Mouse (Mus musculus) intestine, embryonic 14.5 days (tissue): Measurements from ENCODE around the gene Ryk. TPM values are rescaled to one million over a fixed set of nuclear protein-coding genes. Genes with fewer than 3 reads are reported as not detected.
A peak's percentile ranks its signal among the peaks of the same experiment; 100 is the strongest.

Source experiments
- ATAC-seq: fragments of 200-750 bp; cut with Nextera tagmentation; replicated peaks from 2 replicates; pipeline ENCODE4 v1.8.0; 2017; ENCODE audit warnings: low read depth, moderate number of reproducible peaks, moderate TSS enrichment, moderate library complexity; ENCODE audit not compliant: low FRiP score, low TSS enrichment
- DNase-seq: peaks from one replicate; pipeline ENCODE4 v3.0.0-alpha.2; 2018; ENCODE audit warnings: low spot score
- H3K27ac ChIP-seq: fragments of 300-500 bp; sonication (generic); 2 replicates; pipeline ENCODE4 v1.5.1; 2014; ENCODE audit warnings: low read depth, mild to moderate bottlenecking, control low read depth
- H3K27me3 ChIP-seq: fragments of 300-500 bp; sonication (generic); replicated peaks from 2 replicates; pipeline ENCODE4 v1.6.1; 2014; ENCODE audit warnings: low read length, control low read depth; ENCODE audit not compliant: control insufficient read depth, insufficient read depth
- H3K36me3 ChIP-seq: fragments of 300-500 bp; sonication (generic); 2 replicates; pipeline ENCODE4 v1.6.1; 2014; ENCODE audit warnings: low read length, control low read depth; ENCODE audit not compliant: control insufficient read depth, insufficient read depth
- H3K4me1 ChIP-seq: fragments of 300-500 bp; sonication (generic); replicated peaks from 2 replicates; pipeline ENCODE4 v1.6.1; 2014; ENCODE audit warnings: low read length, control low read depth, mixed read lengths; ENCODE audit not compliant: control insufficient read depth, insufficient read depth
- H3K4me2 ChIP-seq: fragments of 300-500 bp; sonication (generic); 2 replicates; pipeline ENCODE4 v1.6.1; 2014; ENCODE audit warnings: low read length
- H3K4me3 ChIP-seq: fragments of 300-500 bp; sonication (generic); 2 replicates; pipeline ENCODE4 v1.5.1; 2014; ENCODE audit warnings: low read depth, low read length, control low read depth, mixed read lengths
- H3K9ac ChIP-seq: fragments of 300-500 bp; sonication (generic); 2 replicates; pipeline ENCODE4 v1.6.1; 2014; ENCODE audit warnings: mild to moderate bottlenecking, low read length
- H3K9me3 ChIP-seq: fragments of 300-500 bp; sonication (generic); 2 replicates; pipeline ENCODE4 v1.6.1; 2016; ENCODE audit warnings: low read length, control low read depth; ENCODE audit not compliant: control insufficient read depth
- WGBS: fragments of 180-500 bp; shearing (Covaris S2); extraction: QIAGEN DNeasy Blood & Tissue Kit; methylation state at CpG from one replicate; pipeline ENCODE4 v1.1.7; 2014; 5-methylcytosine and 5-hydroxymethylcytosine counted together
- polyA plus RNA-seq: library from polyadenylated mRNA; unstranded; fragments of >200 nt; fragmentation: Nextera tagmentation; extraction: Ambion mirVana; gene quantifications from 2 replicates; pipeline ENCODE4 v1.2.1, GENCODE M21; 2014

Gene Ryk
- 24.4 and 24.9 TPM in 2 replicates for polyA plus RNA-seq

- peak within 1 kb of the TSS; percentile 67 for H3K4me2 ChIP-seq
- DNase-seq = peak; percentile 86
- no peaks in the 10 kb centered on the region for H3K36me3 ChIP-seq
- H3K27ac ChIP-seq = peak within 1 kb of the TSS; percentile 87
- ATAC-seq = peak; percentile 83
- H3K9ac ChIP-seq = peak within 1 kb of the TSS; percentile 96
- H3K4me3 ChIP-seq = peak within 1 kb of the TSS; percentile 66
- under 1% methylated on average over 79 of the region's 119 CpGs for WGBS
- H3K9me3 ChIP-seq = no peaks in the 10 kb centered on the region
- H3K27me3 ChIP-seq = no peaks in the 10 kb centered on the region
- peaks cover 28% of the 10 kb centered on the region for H3K4me1 ChIP-seq
Observed at GRCm38 (mm10) chr9:102834742-102835591, at the start of gene Ryk. TSS of gene Ryk (plus strand) at chr9:102834917.

- no peaks in the 10 kb centered on the region for H3K27me3 ChIP-seq
- H3K9me3 ChIP-seq = no peaks in the 10 kb centered on the region
- DNase-seq = no peak
- 46% methylated on average over 3 of the region's 3 CpGs for WGBS
- H3K36me3 ChIP-seq = no peaks in the 10 kb centered on the region
- ATAC-seq = no peak
- H3K27ac ChIP-seq = no peak overlapping the region
- H3K4me3 ChIP-seq = no peak overlapping the region
- no peak overlapping the region for H3K9ac ChIP-seq
- peaks cover 10% of the 10 kb centered on the region; the same call in 1 of the 2 replicates for H3K4me1 ChIP-seq
- no peak overlapping the region for H3K4me2 ChIP-seq
Observed at GRCm38 (mm10) chr9:102789491-102789890, 45.2 kb upstream of the Ryk start.

GRCm38 (mm10) chr9:102791845-102792244 is 42.9 kb upstream of the Ryk start:
- DNase-seq (no peak), ATAC-seq (no peak)
- H3K4me2 ChIP-seq = peak overlapping the region; percentile 32
- H3K4me1 ChIP-seq = peaks cover 8% of the 10 kb centered on the region; the same call in 1 of the 2 replicates
- no peaks in the 10 kb centered on the region for H3K27me3 ChIP-seq
- H3K4me3 ChIP-seq = no peak overlapping the region
- H3K9ac ChIP-seq = no peak overlapping the region
- H3K27ac ChIP-seq = no peak overlapping the region
- 32% methylated on average over 9 of the region's 9 CpGs for WGBS
- H3K36me3 ChIP-seq = no peaks in the 10 kb centered on the region
- no peaks in the 10 kb centered on the region for H3K9me3 ChIP-seq

GRCm38 (mm10) chr9:102792836-102793235 is 41.9 kb upstream of the Ryk start:
- peaks cover 8% of the 10 kb centered on the region; the same call in 1 of the 2 replicates for H3K4me1 ChIP-seq
- H3K9ac ChIP-seq = no peak overlapping the region
- no peak overlapping the region for H3K4me3 ChIP-seq
- no peak for DNase-seq
- no peak for ATAC-seq
- no peak overlapping the region for H3K27ac ChIP-seq
- no peak overlapping the region for H3K4me2 ChIP-seq
- no peaks in the 10 kb centered on the region for H3K27me3 ChIP-seq
- no peaks in the 10 kb centered on the region for H3K36me3 ChIP-seq
- H3K9me3 ChIP-seq = no peaks in the 10 kb centered on the region
- WGBS = 74% methylated on average over 15 of the region's 15 CpGs

GRCm38 (mm10) chr9:102793286-102793809 is 41.4 kb upstream of the Ryk start:
- Histone ChIP-seq H3K4me2 (no peak overlapping the region), H3K4me3 (no peak overlapping the region), H3K9ac (no peak overlapping the region), H3K4me1 (peaks cover 8% of the 10 kb centered on the region; the same call in 1 of the 2 replicates), H3K9me3 (no peaks in the 10 kb centered on the region), H3K27ac (no peak overlapping the region), H3K36me3 (no peaks in the 10 kb centered on the region), H3K27me3 (no peaks in the 10 kb centered on the region)
- ATAC-seq (no peak), DNase-seq (no peak)
- WGBS = 60% methylated on average over 12 of the region's 12 CpGs

GRCm38 (mm10) chr9:102798406-102798805 is 36.3 kb upstream of the Ryk start:
- no peak overlapping the region for H3K4me2 ChIP-seq
- no peaks in the 10 kb centered on the region for H3K4me1 ChIP-seq
- DNase-seq = no peak
- H3K27me3 ChIP-seq = no peaks in the 10 kb centered on the region
- H3K9me3 ChIP-seq = no peaks in the 10 kb centered on the region
- no peak overlapping the region for H3K27ac ChIP-seq
- ATAC-seq = no peak
- no peak overlapping the region for H3K9ac ChIP-seq
- 84% methylated on average over 4 of the region's 4 CpGs for WGBS
- H3K4me3 ChIP-seq = no peak overlapping the region
- no peaks in the 10 kb centered on the region for H3K36me3 ChIP-seq

- Histone ChIP-seq H3K27me3 (no peaks in the 10 kb centered on the region), H3K27ac (no peak overlapping the region), H3K36me3 (no peaks in the 10 kb centered on the region), H3K9ac (no peak overlapping the region), H3K4me3 (no peak overlapping the region), H3K9me3 (no peaks in the 10 kb centered on the region), H3K4me2 (no peak overlapping the region), H3K4me1 (no peaks in the 10 kb centered on the region)
- DNase-seq (no peak), ATAC-seq (no peak)
- WGBS = 50% methylated on average over 10 of the region's 10 CpGs
Observed at GRCm38 (mm10) chr9:102806056-102806573, 28.6 kb upstream of the Ryk start.

- no peak overlapping the region for H3K4me3 ChIP-seq
- no peak overlapping the region for H3K9ac ChIP-seq
- H3K9me3 ChIP-seq = no peaks in the 10 kb centered on the region
- DNase-seq (no peak), ATAC-seq (no peak)
- no peaks in the 10 kb centered on the region for H3K27me3 ChIP-seq
- no peak overlapping the region for H3K27ac ChIP-seq
- 80% methylated on average over 5 of the region's 5 CpGs for WGBS
- H3K4me1 ChIP-seq = no peaks in the 10 kb centered on the region
- no peaks in the 10 kb centered on the region for H3K36me3 ChIP-seq
- no peak overlapping the region for H3K4me2 ChIP-seq
Observed at GRCm38 (mm10) chr9:102811192-102811591, 23.5 kb upstream of the Ryk start.
